Mouse (Mus musculus) brown adipose tissue, adult 24 weeks (tissue): ENCODE measurements at regions not wholly inside any gene's neighbourhood (a gene's known extent, or its start where the extent isn't known, plus 50 kb on each side); places are given as distances from the start of the nearest gene placed in this dataset.

Experiments
- H3K27ac ChIP-seq: fragments of 200-500 bp; replicated peaks from 2 replicates; pipeline ENCODE4 v1.5.1; 2012; ENCODE audit warnings: low read depth, mild to moderate bottlenecking, low read length
- H3K4me1 ChIP-seq: fragments of 200-500 bp; 2 replicates; pipeline ENCODE4 v1.6.1; 2012; ENCODE audit warnings: low read length, mixed read lengths; ENCODE audit not compliant: control insufficient read depth, insufficient read depth, insufficient read length
- H3K4me3 ChIP-seq: fragments of 200-500 bp; 2 replicates; pipeline ENCODE4 v1.5.1; 2012; ENCODE audit warnings: low read depth, mild to moderate bottlenecking, low read length, moderate library complexity; ENCODE audit not compliant: insufficient read depth

DNA sequence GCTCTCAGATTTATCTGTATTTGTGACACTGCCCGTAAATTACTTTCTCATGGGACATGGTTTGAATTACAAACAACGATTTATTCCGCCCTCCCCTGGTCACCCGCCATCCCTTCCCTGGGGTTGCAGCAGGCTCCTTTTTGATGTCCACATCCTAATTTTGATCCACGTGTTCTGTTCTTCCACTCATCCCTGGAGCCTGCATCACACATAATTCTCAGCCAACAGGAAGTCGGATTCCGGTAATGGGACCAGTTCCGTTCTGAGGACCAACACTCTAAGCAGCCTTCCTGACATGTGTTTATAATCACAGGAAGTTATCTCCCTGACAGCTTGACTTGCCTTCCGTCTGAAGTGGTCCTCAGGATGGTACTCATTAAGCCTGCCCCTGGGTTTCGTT is 399.6 kb upstream of the Jarid2 start:
- H3K27ac ChIP-seq, result peak overlapping the region; percentile 46
- no peak overlapping the region for H3K4me3 ChIP-seq
- peaks cover 11% of the 10 kb centered on the region; the same call in 1 of the 2 replicates for H3K4me1 ChIP-seq

GRCm38 (mm10) chr13:44332716-44333240 is 396.5 kb upstream of the Jarid2 start:
- H3K4me3 ChIP-seq, result no peak overlapping the region
- no peak overlapping the region for H3K27ac ChIP-seq
- peaks cover 11% of the 10 kb centered on the region; the same call in 1 of the 2 replicates for H3K4me1 ChIP-seq

GRCm38 (mm10) chr13:44339061-44339741 is 390.1 kb upstream of the Jarid2 start:
- H3K4me3 ChIP-seq, result no peak overlapping the region
- no peak overlapping the region for H3K27ac ChIP-seq
- H3K4me1 ChIP-seq, result no peaks in the 10 kb centered on the region

GRCm38 (mm10) chr13:44345094-44345493 is 384.2 kb upstream of the Jarid2 start:
- Histone ChIP-seq H3K27ac (no peak overlapping the region), H3K4me3 (no peak overlapping the region), H3K4me1 (0 out of 2 replicates have a peak, but pooled peaks cover 3% of the 10 kb centered on the region)

DNA sequence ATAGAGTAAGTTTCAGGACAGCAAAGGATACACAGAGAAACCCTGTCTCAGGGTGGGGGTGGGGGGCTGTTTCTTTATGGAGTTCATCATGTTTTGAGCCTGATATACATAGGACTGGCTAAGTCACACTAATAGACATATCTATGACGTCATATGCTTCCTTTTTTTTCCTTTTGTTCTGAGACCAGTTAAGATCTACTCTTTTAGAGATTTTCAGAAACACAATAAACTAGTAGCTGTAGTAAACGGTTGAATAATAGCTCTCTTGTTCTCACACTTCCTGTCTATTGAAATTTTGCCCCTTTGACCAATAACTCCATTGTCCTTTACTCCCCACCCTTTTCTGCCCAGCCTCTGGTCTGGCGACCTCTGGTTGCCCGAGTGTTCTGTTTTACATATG is 382.6 kb upstream of the Jarid2 start:
- H3K27ac ChIP-seq, result no peak overlapping the region
- 0 out of 2 replicates have a peak, but pooled peaks cover 3% of the 10 kb centered on the region for H3K4me1 ChIP-seq
- H3K4me3 ChIP-seq, result no peak overlapping the region

DNA sequence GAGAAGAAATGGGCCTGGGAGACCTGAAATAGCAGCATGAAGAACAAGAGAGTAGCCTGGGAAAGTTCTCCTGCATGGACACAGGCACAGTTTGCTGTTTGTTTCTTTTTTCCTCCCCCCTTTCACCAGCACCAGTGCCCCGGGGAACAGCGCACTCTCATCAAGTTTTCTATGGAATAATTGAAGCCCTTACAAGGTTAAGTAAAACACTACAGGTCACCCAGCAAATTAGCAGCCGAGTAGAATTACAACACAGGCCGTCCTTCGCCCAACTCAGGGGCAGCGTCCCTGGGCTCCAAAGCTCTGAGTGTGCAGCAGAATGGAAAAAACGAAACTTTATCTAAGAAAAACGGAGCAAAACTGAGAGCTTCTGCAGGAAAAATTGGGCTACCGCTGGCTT is 381.6 kb upstream of the Jarid2 start:
- Histone ChIP-seq H3K4me3 (no peak overlapping the region), H3K27ac (peak overlapping the region; percentile 41; the same call in 1 of the 2 replicates), H3K4me1 (0 out of 2 replicates have a peak, but pooled peaks cover 3% of the 10 kb centered on the region)

- Histone ChIP-seq H3K4me3 (no peak overlapping the region), H3K27ac (no peak overlapping the region), H3K4me1 (no peaks in the 10 kb centered on the region)
Observed at GRCm38 (mm10) chr13:44353899-44354298, 375.4 kb upstream of the Jarid2 start.

DNA sequence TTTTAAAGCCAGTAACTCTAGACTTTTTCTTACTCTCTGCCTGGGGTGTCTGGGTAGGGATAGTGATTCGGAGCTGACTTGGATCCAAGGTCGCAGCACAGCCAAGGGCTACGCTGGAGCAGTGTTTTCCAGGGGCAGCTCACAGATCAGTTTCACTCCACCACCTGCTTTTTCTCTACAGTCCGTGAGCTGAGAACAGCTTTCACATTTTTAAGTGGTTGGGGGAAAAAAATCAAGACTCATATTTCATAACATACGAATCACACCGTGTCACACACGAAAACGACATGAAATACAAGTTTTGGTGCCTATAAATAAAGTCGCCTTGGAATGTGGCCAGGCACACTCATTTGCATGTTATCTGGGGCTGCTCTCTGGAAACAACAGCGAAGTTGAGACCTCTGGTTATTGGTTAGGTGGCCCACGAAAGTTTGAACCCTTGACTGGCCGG is 373.5 kb upstream of the Jarid2 start:
- H3K27ac ChIP-seq, result no peak overlapping the region
- H3K4me3 ChIP-seq, result no peak overlapping the region
- no peaks in the 10 kb centered on the region for H3K4me1 ChIP-seq

GRCm38 (mm10) chr13:44356981-44357380 is 372.3 kb upstream of the Jarid2 start:
- Histone ChIP-seq H3K4me1 (no peaks in the 10 kb centered on the region), H3K27ac (no peak overlapping the region), H3K4me3 (no peak overlapping the region)

DNA sequence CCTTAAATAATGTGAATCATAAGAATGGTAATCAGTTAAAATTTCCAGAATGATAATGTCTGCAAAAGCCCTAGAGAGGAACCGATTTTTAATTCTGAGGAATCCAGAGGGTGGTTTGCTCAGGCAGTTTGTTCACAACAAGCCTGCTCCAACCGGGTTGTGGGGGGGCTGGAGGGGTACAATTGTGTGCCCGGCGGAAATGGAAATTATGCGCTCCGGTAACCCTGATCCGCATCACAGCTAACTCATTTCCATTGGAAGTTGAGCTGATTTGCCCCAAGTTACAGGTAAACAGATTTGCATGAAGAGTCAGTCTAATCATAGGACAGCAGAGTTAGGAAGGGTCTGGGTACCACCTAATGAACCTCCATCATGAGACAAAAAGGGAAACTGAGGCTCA is 369.9 kb upstream of the Jarid2 start:
- Histone ChIP-seq H3K4me3 (no peak overlapping the region), H3K4me1 (peaks cover 12% of the 10 kb centered on the region; the same call in 1 of the 2 replicates), H3K27ac (no peak overlapping the region)

DNA sequence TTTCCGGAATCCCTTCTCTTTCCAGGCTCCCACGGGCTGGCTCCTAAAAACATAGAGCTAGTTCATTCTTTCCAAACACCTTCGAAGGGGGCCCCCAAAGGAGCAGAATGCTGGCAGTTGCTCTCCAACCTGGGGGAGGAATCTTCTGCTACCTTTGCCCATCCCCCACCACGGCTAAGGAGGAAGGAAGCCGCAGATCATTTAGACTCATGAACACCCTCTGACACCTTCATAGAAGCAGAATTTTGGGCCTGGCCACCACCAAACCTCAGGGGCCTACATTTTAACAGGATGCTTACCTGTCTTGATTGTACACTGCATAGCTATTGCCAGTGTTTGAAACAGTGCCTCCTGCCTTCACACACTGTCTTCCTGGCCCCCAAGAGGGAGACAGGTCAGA is 369.3 kb upstream of the Jarid2 start:
- H3K4me1 ChIP-seq, result peaks cover 12% of the 10 kb centered on the region; the same call in 1 of the 2 replicates
- no peak overlapping the region for H3K27ac ChIP-seq
- H3K4me3 ChIP-seq, result no peak overlapping the region

DNA sequence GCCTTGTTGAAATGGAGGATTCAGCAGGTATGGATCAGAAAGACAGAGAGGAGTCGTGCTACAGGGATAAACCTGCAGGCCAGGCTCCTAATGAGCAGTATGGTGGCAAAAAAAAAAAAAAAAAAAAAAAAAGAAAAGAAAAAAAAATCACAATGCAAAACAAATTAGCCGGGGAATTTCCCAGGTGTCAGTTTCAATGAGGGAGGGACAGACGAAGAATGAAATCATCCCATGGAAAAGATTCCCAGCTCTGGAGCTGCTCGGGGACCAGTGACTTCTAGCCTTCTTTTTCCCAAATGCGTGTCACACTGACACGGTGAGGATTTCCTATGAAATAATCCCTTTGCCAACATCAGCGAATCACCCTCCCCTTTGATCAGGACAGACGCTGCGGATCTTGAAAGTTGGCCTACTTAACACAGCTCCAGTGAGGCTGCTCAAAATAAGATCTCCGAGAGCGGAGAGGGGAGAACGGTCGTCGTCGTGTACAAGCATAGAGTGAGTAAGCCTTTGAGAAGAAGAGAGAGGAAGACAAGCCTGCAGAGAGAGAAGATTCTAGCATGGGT is 368.5 kb upstream of the Jarid2 start:
- peaks cover 12% of the 10 kb centered on the region; the same call in 1 of the 2 replicates for H3K4me1 ChIP-seq
- no peak overlapping the region for H3K27ac ChIP-seq
- no peak overlapping the region for H3K4me3 ChIP-seq

DNA sequence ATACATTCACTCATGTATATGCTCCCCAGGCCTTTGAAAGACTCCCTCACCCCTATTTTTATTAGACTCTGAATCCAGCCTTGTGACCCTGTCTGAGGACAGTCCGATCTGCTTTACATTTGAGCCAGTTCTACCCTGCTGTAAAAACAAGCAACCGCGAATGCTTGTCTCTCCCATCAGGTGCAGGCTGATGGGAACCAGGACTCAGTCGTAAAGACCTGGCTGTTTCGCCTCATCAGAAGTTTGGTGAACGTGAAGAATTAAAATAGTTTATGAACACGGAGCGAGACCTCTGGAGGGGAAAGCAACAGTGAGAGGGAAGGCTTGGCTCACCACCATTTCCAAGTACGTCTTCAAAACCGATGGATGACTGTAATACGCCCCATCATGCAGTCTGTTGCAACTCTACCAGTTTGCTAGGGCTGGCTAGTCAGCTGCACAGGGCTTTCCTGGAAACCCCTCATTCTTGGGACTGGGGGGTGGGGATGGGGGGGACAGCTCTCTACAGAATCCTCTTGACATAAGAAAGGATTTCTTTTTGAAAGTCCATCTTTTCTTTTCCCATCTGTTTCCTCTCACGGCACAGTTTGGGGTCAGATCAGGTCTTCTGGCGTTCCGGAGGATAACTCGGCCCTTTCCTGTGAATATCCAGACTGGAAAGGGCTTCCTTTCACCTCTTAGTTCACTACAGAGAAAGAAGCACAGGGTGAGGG is 366.8 kb upstream of the Jarid2 start:
- Histone ChIP-seq H3K4me3 (no peak overlapping the region), H3K4me1 (peaks cover 12% of the 10 kb centered on the region; the same call in 1 of the 2 replicates), H3K27ac (peak overlapping the region; percentile 39)

- peaks cover 12% of the 10 kb centered on the region; the same call in 1 of the 2 replicates for H3K4me1 ChIP-seq
- H3K27ac ChIP-seq, result peak overlapping the region; percentile 39
- no peak overlapping the region for H3K4me3 ChIP-seq
Observed at GRCm38 (mm10) chr13:44363016-44363415, 366.3 kb upstream of the Jarid2 start.

GRCm38 (mm10) chr13:44369301-44369700 is 360.0 kb upstream of the Jarid2 start:
- Histone ChIP-seq H3K27ac (no peak overlapping the region), H3K4me1 (no peaks in the 10 kb centered on the region; the same call in 1 of the 2 replicates), H3K4me3 (no peak overlapping the region)
